Mouse (Mus musculus): ENCODE data around the gene Fkbp9.

DNA sequence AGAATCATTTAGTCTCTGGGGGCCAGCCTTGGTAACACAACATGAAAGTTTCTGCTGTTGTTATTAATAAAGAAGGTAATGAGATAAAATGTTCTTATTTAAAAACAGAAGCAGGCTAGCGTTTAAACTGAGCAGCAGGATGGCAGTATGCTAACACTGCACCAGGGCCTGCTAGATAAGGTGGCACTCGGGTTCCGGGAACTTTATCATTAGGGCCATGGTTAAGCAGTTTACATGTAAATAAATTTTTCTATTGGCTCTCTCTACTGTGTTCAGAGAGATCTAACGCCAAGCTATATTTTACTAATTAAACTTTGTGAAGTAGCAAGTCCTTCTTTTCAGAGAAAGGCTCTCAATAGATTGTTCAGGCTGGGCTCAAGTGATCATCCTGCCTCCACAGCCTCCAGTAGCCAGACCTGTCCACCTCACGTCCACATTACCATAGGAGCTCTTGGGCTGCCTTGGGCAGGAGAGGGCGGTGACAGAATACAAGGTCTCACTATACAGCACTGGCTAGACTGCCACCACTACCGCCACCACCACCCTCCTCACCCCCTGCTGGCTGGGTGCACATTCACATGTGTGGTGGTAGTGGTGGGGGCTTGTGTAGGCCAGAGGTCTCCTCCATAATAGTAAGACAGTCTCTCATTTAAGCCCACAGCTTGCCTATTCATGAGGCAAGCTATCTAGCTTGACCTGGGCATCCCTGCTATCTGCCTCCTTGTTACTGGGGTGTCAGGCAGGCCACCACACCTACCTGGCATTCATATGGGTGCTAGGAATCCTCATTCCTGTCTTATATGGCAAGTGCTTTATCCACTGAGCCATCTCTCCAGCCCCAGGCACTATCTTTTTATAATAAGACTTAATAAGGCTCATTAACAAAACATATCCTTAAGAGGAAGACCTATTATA is 71.0 kb downstream of the Fkbp9 start:
- no peak for TF ChIP-seq ZC3H11A (IDR thresholded peaks at IDR 0.05; ENCODE audit: borderline replicate concordance, low read depth, low read length)
- no peak for TF ChIP-seq HCFC1 (IDR thresholded peaks at IDR 0.05; ENCODE audit: borderline replicate concordance, insufficient read depth, low read length)
- TF ChIP-seq MAFK (IDR thresholded peaks at IDR 0.05; ENCODE audit: insufficient read depth, low read depth, low read length) = no peak

All from ES-E14 (cell line).